Comparison of ENCODE assay signal across 24 mouse cellular contexts in genomic region chr6:30695124-30695523, GRCm38 (mm10). TPM values are rescaled to one million over a fixed set of nuclear protein-coding genes. Genes with fewer than 3 reads are reported as not detected.
DNase-seq lines count a peak whose midpoint lies in the region; ATAC-seq and TF ChIP-seq lines count a peak whose summit lies in the region.
"Had no signal": no experiment of that assay in that cellular context is flagged by ENCODE, and none has a peak within 500 bp of the region (broad histone marks: within the 10 kb centered on the region; RNA-seq: fewer than 3 reads in every experiment).

No protein-coding gene starts in this region.

- no peak for TF ChIP-seq CTCF in forebrain, postnatal 0 days (IDR thresholded peaks at IDR 0.05; ENCODE audit: low read depth)

- no peak overlapping the region for H3K9ac ChIP-seq in hindbrain, embryonic 14.5 days
- H3K9ac ChIP-seq in forebrain, postnatal 0 days, result no peak overlapping the region
- no peak overlapping the region for H3K9ac ChIP-seq in midbrain, embryonic 16.5 days (ENCODE audit: low read depth, low read length)
- H3K9ac ChIP-seq: embryonic facial prominence, embryonic 15.5 days; heart, embryonic 13.5 days; kidney, embryonic 15.5 days; liver, embryonic 15.5 days had no signal

- H3K27ac ChIP-seq in hindbrain, embryonic 10.5 days, result peak overlapping the region; percentile 30; the same call in 1 of the 2 replicates
- no peak overlapping the region for H3K27ac ChIP-seq in hindbrain, embryonic 14.5 days
- 0 out of 2 replicates have a peak overlapping the region, but pooled peaks have one; percentile 89 for H3K27ac ChIP-seq in forebrain, postnatal 0 days (ENCODE audit: low read depth, low read length)
- H3K27ac ChIP-seq in midbrain, embryonic 16.5 days (ENCODE audit: low read length), result peak overlapping the region; percentile 94
- H3K27ac ChIP-seq: heart, embryonic 13.5 days; liver, embryonic 15.5 days; macrophage had no signal

- no peak overlapping the region for H3K4me2 ChIP-seq in hindbrain, embryonic 14.5 days (replicated peaks)
- H3K4me2 ChIP-seq in forebrain, postnatal 0 days (ENCODE audit: low read depth), result no peak overlapping the region
- H3K4me2 ChIP-seq in midbrain, embryonic 16.5 days (ENCODE audit: low read length), result no peak overlapping the region
- H3K4me2 ChIP-seq: embryonic facial prominence, embryonic 15.5 days; heart, embryonic 13.5 days; kidney, embryonic 15.5 days; liver, embryonic 15.5 days had no signal

- no peaks in the 10 kb centered on the region for H3K27me3 ChIP-seq in hindbrain, embryonic 10.5 days (ENCODE audit: insufficient read depth, poor library complexity, severe bottlenecking)
- H3K27me3 ChIP-seq in hindbrain, embryonic 14.5 days (ENCODE audit: control insufficient read depth, insufficient read depth, low read length), result no peaks in the 10 kb centered on the region
- H3K27me3 ChIP-seq in forebrain, postnatal 0 days (ENCODE audit: insufficient read depth, low read length), result no peaks in the 10 kb centered on the region
- H3K27me3 ChIP-seq in midbrain, embryonic 16.5 days (ENCODE audit: control insufficient read depth, insufficient read depth, low read depth, low read length), result no peaks in the 10 kb centered on the region
- H3K27me3 ChIP-seq: CH12.LX; embryonic facial prominence, embryonic 15.5 days; heart, embryonic 13.5 days; kidney, embryonic 15.5 days; liver, embryonic 15.5 days had no signal

- peaks cover 32% of the 10 kb centered on the region for H3K4me1 ChIP-seq in hindbrain, embryonic 10.5 days (replicated peaks)
- peaks cover 18% of the 10 kb centered on the region for H3K4me1 ChIP-seq in hindbrain, embryonic 14.5 days (replicated peaks; ENCODE audit: control insufficient read depth, insufficient read depth, low read length)
- H3K4me1 ChIP-seq in forebrain, postnatal 0 days (ENCODE audit: insufficient read depth), result peaks cover 17% of the 10 kb centered on the region
- H3K4me1 ChIP-seq in midbrain, embryonic 16.5 days (ENCODE audit: control insufficient read depth, insufficient read depth, low read length), result peaks cover 14% of the 10 kb centered on the region

- no peak overlapping the region for H3K4me3 ChIP-seq in hindbrain, embryonic 10.5 days
- no peak overlapping the region for H3K4me3 ChIP-seq in hindbrain, embryonic 14.5 days (replicated peaks; ENCODE audit: low read length)
- no peak overlapping the region for H3K4me3 ChIP-seq in forebrain, postnatal 0 days (ENCODE audit: low read depth, low read length)
- H3K4me3 ChIP-seq in midbrain, embryonic 16.5 days (ENCODE audit: low read depth, low read length), result no peak overlapping the region
- H3K4me3 ChIP-seq: embryonic facial prominence, embryonic 15.5 days; heart, embryonic 13.5 days; kidney, embryonic 15.5 days; liver, embryonic 15.5 days had no signal

- H3K36me3 ChIP-seq in hindbrain, embryonic 10.5 days, result no peaks in the 10 kb centered on the region
- no peaks in the 10 kb centered on the region for H3K36me3 ChIP-seq in hindbrain, embryonic 14.5 days (replicated peaks; ENCODE audit: control insufficient read depth, insufficient read depth)
- no peaks in the 10 kb centered on the region for H3K36me3 ChIP-seq in forebrain, postnatal 0 days (ENCODE audit: insufficient read depth)
- no peaks in the 10 kb centered on the region for H3K36me3 ChIP-seq in midbrain, embryonic 16.5 days (ENCODE audit: control insufficient read depth, insufficient read depth, low read length)
- H3K36me3 ChIP-seq: embryonic facial prominence, embryonic 15.5 days; heart, embryonic 13.5 days; kidney, embryonic 15.5 days; liver, embryonic 15.5 days had no signal

- 89% methylated on average over 8 of the region's 8 CpGs for WGBS in hindbrain, embryonic 10.5 days
- 90% methylated on average over 8 of the region's 8 CpGs for WGBS in hindbrain, embryonic 14.5 days
- WGBS in forebrain, postnatal 0 days, result 94% methylated on average over 8 of the region's 8 CpGs
- WGBS in midbrain, embryonic 16.5 days, result 90% methylated on average over 8 of the region's 8 CpGs

- no peak for ATAC-seq in hindbrain, embryonic 14.5 days (ENCODE audit: low FRiP score)
- ATAC-seq in forebrain, postnatal 0 days, result no peak
- ATAC-seq in midbrain, embryonic 16.5 days, result no peak
- ATAC-seq: hindbrain, postnatal 0 days; intestine, postnatal 0 days had no signal

- no peaks in the 10 kb centered on the region for H3K9me3 ChIP-seq in hindbrain, embryonic 10.5 days
- no peaks in the 10 kb centered on the region for H3K9me3 ChIP-seq in hindbrain, embryonic 14.5 days (ENCODE audit: control insufficient read depth, low read length)
- H3K9me3 ChIP-seq in forebrain, postnatal 0 days (ENCODE audit: low read length), result no peaks in the 10 kb centered on the region
- H3K9me3 ChIP-seq in midbrain, embryonic 16.5 days (replicated peaks; ENCODE audit: control insufficient read depth, low read length, poor library complexity, severe bottlenecking), result no peaks in the 10 kb centered on the region
- H3K9me3 ChIP-seq: embryonic facial prominence, embryonic 15.5 days; heart, embryonic 13.5 days; kidney, embryonic 15.5 days; liver, embryonic 15.5 days had no signal

- DNase-seq in cerebellum, adult 11-12 months, result peak; percentile 15
- DNase-seq in cerebellum, adult 11 months, result no peak
- no peak for DNase-seq in hindbrain, embryonic 10.5 days (ENCODE audit: low spot score)
- DNase-seq in hindbrain, embryonic 14.5 days (ENCODE audit: low spot score), result no peak
- DNase-seq in forebrain, postnatal 0 days, result no peak
- DNase-seq in gastrocnemius, postnatal 4 days (ENCODE audit: low spot score in 2 of 2), result no peak
- DNase-seq in urinary bladder, postnatal 10 days (ENCODE audit: low spot score), result no peak
- DNase-seq: cerebellum, postnatal 10 days; embryo, embryonic 11 days; heart, postnatal 4 days; thymus, postnatal 25 days had no signal

RNA-seq across cellular contexts. Expression of gene Cep41, which starts 1.6 kb away (rescaled TPM):
- 16.0 and 19.0 TPM in 2 replicates for polyA plus RNA-seq in hindbrain, embryonic 10.5 days (2016; fragmentation: Nextera tagmentation; extraction: Ambion mirVana)
- 12.2 and 13.7 TPM in 2 replicates for polyA plus RNA-seq in hindbrain, embryonic 14.5 days (2014; fragmentation: Nextera tagmentation; extraction: Ambion mirVana)
- 10.2 and 14.1 TPM in 2 replicates for total RNA-seq in forebrain, postnatal 0 days (2014; rRNA removed)
- polyA plus RNA-seq in forebrain, postnatal 0 days (2015; fragmentation: Nextera tagmentation; extraction: Ambion mirVana), result 8.8 and 10.6 TPM in 2 replicates
- polyA plus RNA-seq in midbrain, embryonic 16.5 days (2015; fragmentation: Nextera tagmentation; extraction: Ambion mirVana), result 13.2 and 17.1 TPM in 2 replicates
- 10 to 100 TPM; 22.2 to 23.0 TPM for total RNA-seq in gastrocnemius, postnatal 4 days (2021)

RNA-seq across cellular contexts. Expression of gene Mest, which starts 28.2 kb away (rescaled TPM):
- 1,257 and 1,613 TPM in 2 replicates for polyA plus RNA-seq in hindbrain, embryonic 10.5 days (2016; fragmentation: Nextera tagmentation; extraction: Ambion mirVana)
- polyA plus RNA-seq in hindbrain, embryonic 14.5 days (2014; fragmentation: Nextera tagmentation; extraction: Ambion mirVana), result 346 and 418 TPM in 2 replicates
- total RNA-seq in forebrain, postnatal 0 days (2014; rRNA removed), result 127 and 212 TPM in 2 replicates
- 90.4 and 146 TPM in 2 replicates for polyA plus RNA-seq in forebrain, postnatal 0 days (2015; fragmentation: Nextera tagmentation; extraction: Ambion mirVana)
- polyA plus RNA-seq in midbrain, embryonic 16.5 days (2015; fragmentation: Nextera tagmentation; extraction: Ambion mirVana), result 268 and 368 TPM in 2 replicates
- 1,000 to 10,000 TPM in 1 of 2 experiments, 100 to 1,000 TPM in 1; 835 to 1,053 TPM for total RNA-seq in gastrocnemius, postnatal 4 days (2021)

RNA-seq across cellular contexts. Expression of gene Cpa1, which starts 56.1 kb away (rescaled TPM):
- 0.14 and 0.16 TPM in 2 replicates for polyA plus RNA-seq in hindbrain, embryonic 10.5 days (2016; fragmentation: Nextera tagmentation; extraction: Ambion mirVana)
- polyA plus RNA-seq in hindbrain, embryonic 14.5 days (2014; fragmentation: Nextera tagmentation; extraction: Ambion mirVana), result 0.78 and 0.96 TPM in 2 replicates
- total RNA-seq in forebrain, postnatal 0 days (2014; rRNA removed), result 1.1 TPM in 1 of 2 replicates, not detected in the other
- 0.29 and 0.69 TPM in 2 replicates for polyA plus RNA-seq in forebrain, postnatal 0 days (2015; fragmentation: Nextera tagmentation; extraction: Ambion mirVana)
- 0.90 and 0.91 TPM in 2 replicates for polyA plus RNA-seq in midbrain, embryonic 16.5 days (2015; fragmentation: Nextera tagmentation; extraction: Ambion mirVana)
- under 1 TPM; 0.44 to 0.64 TPM for total RNA-seq in gastrocnemius, postnatal 4 days (2021)
- total RNA-seq: adrenal gland, adult 18-20 months; CH12.LX; gastrocnemius, adult 18-20 months; layer of hippocampus, postnatal 10 days had no signal
- polyA plus RNA-seq: macrophage; neural tube, embryonic 11.5 days had no signal
